Mouse (Mus musculus) urinary bladder, adult 18-20 months (tissue): ENCODE measurements at regions not wholly inside any gene's neighbourhood (a gene's known extent, or its start where the extent isn't known, plus 50 kb on each side); places are given as distances from the start of the nearest gene placed in this dataset.

Source experiments
- DNase-seq, 2 experiments: peaks; one replicate each; pipeline ENCODE4 v3.0.0; 2022; ENCODE audit warnings: low spot score in 2 of 2, mixed read lengths in 2 of 2

- DNase-seq: no peak
Observed at GRCm38 (mm10) chr13:32541611-32542010, 203.1 kb upstream of the Gmds start.

- no peak for DNase-seq
Observed at GRCm38 (mm10) chr13:32536241-32536640, 197.7 kb upstream of the Gmds start.

GRCm38 (mm10) chr13:32535602-32536001 lies 197.1 kb upstream of the Gmds start:
- no peak for DNase-seq

GRCm38 (mm10) chr13:32530926-32531512 lies 192.5 kb upstream of the Gmds start:
- DNase-seq: no peak

GRCm38 (mm10) chr13:32518611-32519344 lies 180.2 kb upstream of the Gmds start:
- no peak for DNase-seq

GRCm38 (mm10) chr13:32517514-32517913 lies 179.0 kb upstream of the Gmds start:
- DNase-seq: no peak

GRCm38 (mm10) chr13:32509231-32510023 lies 170.9 kb upstream of the Gmds start:
- DNase-seq: no peak

GRCm38 (mm10) chr13:32508447-32508846 lies 169.9 kb upstream of the Gmds start:
- no peak for DNase-seq

- DNase-seq: no peak
Observed at GRCm38 (mm10) chr13:32507825-32508224, 169.3 kb upstream of the Gmds start.

- DNase-seq: no peak
Observed at GRCm38 (mm10) chr13:32498205-32498790, 159.8 kb upstream of the Gmds start.

- no peak for DNase-seq
Observed at GRCm38 (mm10) chr13:32496263-32496662, 157.7 kb upstream of the Gmds start.

- peak in 1 of 2 experiments; percentile 21 for DNase-seq
Observed at GRCm38 (mm10) chr13:32495063-32495462, 156.5 kb upstream of the Gmds start.

GRCm38 (mm10) chr13:32493806-32494205 lies 155.3 kb upstream of the Gmds start:
- DNase-seq: no peak

GRCm38 (mm10) chr13:32493309-32493708 lies 154.8 kb upstream of the Gmds start:
- peak; percentile 43 to 46 for DNase-seq

GRCm38 (mm10) chr13:32492566-32492965 lies 154.0 kb upstream of the Gmds start:
- no peak for DNase-seq

GRCm38 (mm10) chr13:32481444-32482058 lies 143.0 kb upstream of the Gmds start:
- no peak for DNase-seq

GRCm38 (mm10) chr13:32480029-32480428 lies 141.5 kb upstream of the Gmds start:
- no peak for DNase-seq

- DNase-seq: peak in 1 of 2 experiments; percentile 20
Observed at GRCm38 (mm10) chr13:32479118-32479818, 140.7 kb upstream of the Gmds start.

GRCm38 (mm10) chr13:32465787-32466186 lies 127.2 kb upstream of the Gmds start:
- no peak for DNase-seq

GRCm38 (mm10) chr13:32465041-32465682 lies 126.6 kb upstream of the Gmds start:
- no peak for DNase-seq
